Mouse (Mus musculus) liver (tissue): ENCODE measurements around the gene Crisp3.
"Not testable (repeated sequence)": the region's sequence is repeated elsewhere in the genome, so short reads cannot be mapped to it uniquely, and the experiment has no call there.

Source experiments
- DNase-seq: peaks from one replicate; pipeline ENCODE4 v3.0.0-alpha.2; 2020; ENCODE audit warnings: mixed read lengths

Gene Crisp3

GRCm38 (mm10) chr17:40242135-40242534 lies at the start of gene Crisp3:
TSS of gene Crisp3 (minus strand) at chr17:40242288.
- DNase-seq = no peak

- DNase-seq = no peak
Observed at GRCm38 (mm10) chr17:40285435-40285834, 43.3 kb upstream of the Crisp3 start.

- DNase-seq = no peak
Observed at GRCm38 (mm10) chr17:40275519-40275918, 33.4 kb upstream of the Crisp3 start.

- DNase-seq = no peak
Observed at GRCm38 (mm10) chr17:40274906-40275470, 32.9 kb upstream of the Crisp3 start.

- DNase-seq = no peak
Observed at GRCm38 (mm10) chr17:40252487-40252886, 10.4 kb upstream of the Crisp3 start.

GRCm38 (mm10) chr17:40208540-40208939 lies 33.5 kb downstream of the Crisp3 start, which contains the start of gene Pgk2:
TSS of gene Pgk2 (minus strand) at chr17:40208640.
- no peak for DNase-seq

- DNase-seq = not testable (repeated sequence)
Observed at GRCm38 (mm10) chr17:40201803-40202202, 40.3 kb downstream of the Crisp3 start.

GRCm38 (mm10) chr17:40190192-40190591 lies 51.9 kb downstream of the Crisp3 start:
- not testable (repeated sequence) for DNase-seq
